Mouse (Mus musculus): ENCODE measurements around the gene Lamtor2.
A peak's percentile ranks its signal among the peaks of the same experiment; 100 is the strongest.

The Lamtor2 gene

GRCm38 (mm10) chr3:88543174-88543573 lies 9.7 kb downstream of the Lamtor2 start:
- no peak for DNase-seq (ENCODE audit: low read depth, low spot score)

- DNase-seq (ENCODE audit: low read depth, low spot score) = no peak
These were observed 10.4 kb downstream of the Lamtor2 start for GRCm38 (mm10) chr3:88542486-88542885.

- DNase-seq (ENCODE audit: low read depth, low spot score) = no peak
These were observed 11.1 kb downstream of the Lamtor2 start for GRCm38 (mm10) chr3:88541622-88542401.

GRCm38 (mm10) chr3:88540085-88540484 lies 12.8 kb downstream of the Lamtor2 start:
- DNase-seq (ENCODE audit: low read depth, low spot score) = no peak

DNA sequence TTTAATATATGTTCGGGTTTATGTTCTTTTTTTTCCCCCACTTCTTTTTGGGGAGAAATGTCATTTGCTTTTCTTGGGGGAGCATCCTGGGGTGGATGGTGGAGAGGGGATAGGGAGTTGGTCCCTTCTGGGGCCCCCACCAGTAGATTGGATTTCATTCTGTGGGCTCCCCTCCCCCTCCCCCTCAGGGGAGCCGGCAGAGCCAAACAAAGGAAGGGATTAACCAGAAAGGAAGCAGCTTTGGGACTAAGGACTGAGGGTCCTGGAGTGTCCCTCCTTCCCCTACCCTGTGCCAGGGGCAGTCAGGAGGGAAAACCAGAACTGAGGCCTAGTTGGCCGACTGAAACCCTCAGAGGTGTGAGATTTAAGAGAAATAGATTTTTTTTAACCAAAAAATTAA lies 13.5 kb downstream of the Lamtor2 start:
- DNase-seq (ENCODE audit: low read depth, low spot score) = no peak

GRCm38 (mm10) chr3:88538271-88539145 lies 14.4 kb downstream of the Lamtor2 start:
- no peak for DNase-seq (ENCODE audit: low read depth, low spot score)

- no peak for DNase-seq (ENCODE audit: low read depth, low spot score)
These were observed 15.7 kb downstream of the Lamtor2 start for GRCm38 (mm10) chr3:88537146-88537545.

DNA sequence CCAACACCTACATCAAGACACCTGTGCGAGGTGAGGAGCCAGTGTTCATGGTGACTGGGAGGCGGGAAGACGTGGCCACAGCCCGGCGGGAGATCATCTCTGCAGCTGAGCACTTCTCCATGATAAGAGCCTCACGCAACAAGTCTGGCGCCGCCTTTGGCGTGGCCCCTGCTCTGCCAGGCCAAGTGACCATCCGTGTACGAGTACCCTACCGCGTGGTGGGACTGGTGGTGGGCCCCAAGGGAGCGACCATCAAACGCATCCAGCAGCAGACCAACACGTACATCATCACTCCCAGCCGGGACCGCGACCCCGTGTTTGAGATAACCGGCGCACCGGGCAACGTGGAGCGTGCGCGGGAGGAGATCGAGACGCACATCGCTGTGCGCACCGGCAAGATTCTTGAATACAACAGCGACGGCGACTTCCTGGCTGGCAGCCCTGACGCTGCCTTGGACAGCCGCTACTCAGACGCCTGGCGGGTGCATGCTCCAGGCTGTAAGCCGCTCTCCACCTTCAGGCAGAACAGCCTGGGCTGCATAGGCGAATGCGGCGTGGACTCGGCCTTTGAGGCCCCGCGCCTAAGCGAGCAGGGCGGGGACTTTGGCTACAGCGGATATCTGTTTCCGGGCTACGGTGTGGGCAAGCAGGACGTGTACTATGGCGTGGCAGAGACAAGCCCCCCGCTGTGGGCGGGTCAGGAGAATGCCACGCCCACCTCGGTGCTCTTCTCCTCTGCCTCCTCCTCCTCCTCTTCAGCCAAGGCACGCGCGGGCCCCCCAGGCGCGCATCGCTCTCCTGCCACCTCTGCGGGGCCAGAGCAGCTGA lies 16.6 kb downstream of the Lamtor2 start:
- DNase-seq (ENCODE audit: low read depth, low spot score) = peak; percentile 79

DNA sequence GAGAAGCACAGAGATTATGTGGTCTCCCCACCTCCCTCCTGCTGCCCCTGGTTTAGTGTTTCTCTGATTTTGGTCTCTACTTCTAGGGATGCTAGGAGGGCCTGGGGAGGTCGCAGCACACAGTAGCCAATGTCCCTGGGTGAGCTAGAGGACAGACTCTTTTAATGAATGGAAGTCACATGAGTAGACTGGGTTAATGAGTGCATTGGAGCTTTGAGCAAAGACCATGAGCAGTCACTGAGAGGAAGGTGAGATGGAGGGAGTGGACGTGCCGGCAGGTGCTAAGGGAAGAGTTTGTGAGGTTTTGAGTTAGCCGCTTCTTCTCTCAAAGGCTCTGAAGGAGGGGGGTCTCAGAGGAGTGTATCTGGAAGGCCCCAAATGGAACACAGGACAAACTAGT lies 17.3 kb downstream of the Lamtor2 start:
- no peak for DNase-seq (ENCODE audit: low read depth, low spot score)

DNA sequence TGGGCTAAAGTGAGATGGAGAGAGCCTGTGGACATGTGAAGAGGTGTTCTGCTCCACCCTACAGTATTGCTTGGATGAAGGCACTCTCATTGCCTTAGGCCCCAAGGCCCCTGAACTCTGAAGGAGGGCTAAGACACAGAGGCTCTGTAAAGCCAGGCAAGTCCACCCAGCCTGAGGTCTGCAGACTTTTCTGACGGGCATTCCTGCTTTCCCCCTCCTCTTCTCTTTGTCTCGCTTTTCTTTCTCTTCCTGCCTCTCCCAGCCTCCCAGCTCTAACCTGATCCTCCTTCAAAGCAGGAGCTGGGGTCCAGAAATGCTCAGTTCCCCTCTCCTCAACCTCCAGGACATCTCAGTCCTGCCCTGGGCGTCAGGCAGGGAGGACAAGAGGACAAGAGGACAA lies 17.9 kb downstream of the Lamtor2 start:
- DNase-seq (ENCODE audit: low read depth, low spot score) = no peak

DNA sequence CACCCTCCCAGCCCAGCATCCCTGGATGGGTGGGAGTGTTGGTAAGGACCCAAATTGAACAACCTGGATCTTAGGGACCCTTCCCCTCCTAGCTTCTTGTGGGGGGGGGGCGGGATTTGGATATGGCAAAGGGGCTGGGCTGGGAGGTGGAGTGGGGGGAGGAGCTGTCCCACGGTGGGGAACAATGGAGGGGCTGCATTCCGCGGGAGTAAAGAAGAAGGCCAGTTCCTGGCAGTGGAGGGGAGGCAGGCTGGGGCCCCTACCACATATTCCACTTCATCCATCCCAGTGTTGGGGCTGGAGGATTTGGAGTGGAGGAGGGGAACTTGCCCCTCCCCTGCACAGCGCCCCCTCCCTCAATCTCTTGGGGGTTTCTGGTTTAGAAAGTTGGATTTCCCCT lies 19.2 kb downstream of the Lamtor2 start:
- no peak for DNase-seq (ENCODE audit: low read depth, low spot score)

GRCm38 (mm10) chr3:88532689-88533511 lies 20.0 kb downstream of the Lamtor2 start:
- DNase-seq (ENCODE audit: low read depth, low spot score) = no peak

- DNase-seq (ENCODE audit: low read depth, low spot score) = no peak
These were observed 20.6 kb downstream of the Lamtor2 start, which contains the start of gene Mex3a for GRCm38 (mm10) chr3:88532299-88532674. TSS of gene Mex3a (plus strand) at chr3:88532395.

- no peak for DNase-seq (ENCODE audit: low read depth, low spot score)
These were observed 21.3 kb downstream of the Lamtor2 start for GRCm38 (mm10) chr3:88531348-88532298.

DNA sequence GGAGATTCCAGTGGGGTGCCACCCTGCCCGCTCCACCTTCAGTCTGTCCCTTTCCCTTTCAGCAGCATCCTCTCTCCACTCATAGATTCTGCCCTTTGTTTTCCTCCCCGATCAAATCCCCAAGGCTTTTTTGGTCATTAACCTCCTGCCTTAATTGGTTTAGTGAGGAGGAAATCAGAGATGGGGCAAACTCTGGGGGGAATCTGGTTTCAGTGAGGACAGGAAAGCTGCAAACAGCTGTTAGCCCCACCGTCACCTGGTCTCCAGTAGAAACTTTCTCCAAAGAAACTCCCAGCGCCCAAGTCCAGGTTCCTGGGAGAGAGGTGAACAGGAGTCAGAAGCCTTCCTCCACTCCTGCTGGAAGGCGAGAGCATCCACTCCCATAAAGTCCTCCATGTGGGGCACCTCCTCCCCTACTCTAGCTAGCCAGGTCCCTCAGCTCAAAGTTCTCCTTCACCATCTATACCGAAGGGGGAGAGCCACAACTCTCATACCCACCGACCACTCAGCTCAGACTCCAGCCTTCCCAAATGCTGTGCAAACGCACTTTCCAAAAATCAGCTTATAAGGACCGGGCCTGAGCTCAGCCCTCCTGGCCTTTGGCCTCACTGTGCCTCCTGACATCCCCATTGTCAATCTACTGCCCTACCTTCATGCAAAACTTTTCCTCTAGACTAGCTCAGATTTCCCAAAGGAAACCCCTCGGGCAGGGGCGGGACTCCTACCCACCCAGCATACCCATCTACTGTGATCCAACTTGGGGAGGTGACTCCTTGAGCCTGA lies 22.6 kb downstream of the Lamtor2 start:
- DNase-seq (ENCODE audit: low read depth, low spot score) = no peak

GRCm38 (mm10) chr3:88529204-88530000 lies 23.5 kb downstream of the Lamtor2 start:
- DNase-seq (ENCODE audit: low read depth, low spot score) = no peak

- DNase-seq (ENCODE audit: low read depth, low spot score) = no peak
These were observed 24.2 kb downstream of the Lamtor2 start for GRCm38 (mm10) chr3:88528646-88529045.

DNA sequence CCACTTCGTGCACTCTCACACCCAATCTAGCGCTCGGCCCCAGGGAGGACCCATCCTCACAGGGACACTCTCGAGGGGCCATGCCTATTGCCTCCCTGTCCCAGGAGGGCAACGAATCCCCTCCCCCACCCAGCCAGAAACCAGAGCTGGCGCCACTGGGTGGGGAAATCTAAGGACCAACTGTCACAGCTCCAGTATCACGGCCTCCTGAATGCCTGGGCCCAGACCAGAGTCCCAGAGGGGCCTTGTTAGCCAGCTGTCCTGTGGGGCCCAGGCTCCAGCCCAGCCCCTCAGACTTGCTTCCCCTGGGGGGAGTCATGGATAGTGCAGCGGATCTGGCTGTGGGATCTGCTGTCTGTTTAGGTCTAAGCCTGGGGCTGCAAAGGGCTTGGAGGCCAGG lies 25.3 kb downstream of the Lamtor2 start:
- no peak for DNase-seq (ENCODE audit: low read depth, low spot score)
